Mouse (Mus musculus) liver, embryonic 14.5 days (tissue): Measurements from ENCODE around the gene Slc23a4.

Experiments used
- CTCF ChIP-seq: IDR thresholded peaks from 2 replicates; pipeline ENCODE4 v1.5.1; 2016; ENCODE audit warnings: antibody characterized with exemption, low read depth, control low read depth
- EP300 ChIP-seq: IDR thresholded peaks from 2 replicates; pipeline ENCODE4 v1.6.1; 2016; ENCODE audit warnings: antibody characterized with exemption, low read depth

- no peak for TF ChIP-seq CTCF
- no peak for TF ChIP-seq EP300
These were observed 81.5 kb downstream of the Slc23a4 start for GRCm38 (mm10) chr6:34906661-34907060.
